Mouse (Mus musculus) macrophage (primary cell): ENCODE data around the gene Higd1a. TPM values are rescaled to one million over a fixed set of nuclear protein-coding genes. Genes with fewer than 3 reads are reported as not detected.

Experiments used
- H3K27ac ChIP-seq: fragments of 350-480 bp; formaldehyde crosslinking; 2 replicates; pipeline ENCODE4 v1.9.0; 2021
- H3K36me3 ChIP-seq: fragments of 350-480 bp; formaldehyde crosslinking; 2 replicates; pipeline ENCODE4 v1.9.0; 2021; ENCODE audit errors: inconsistent target
- H3K4me3 ChIP-seq: fragments of 350-480 bp; formaldehyde crosslinking; 2 replicates; pipeline ENCODE4 v1.9.0; 2021; ENCODE audit errors: inconsistent target
- H3K79me2 ChIP-seq: fragments of 350-480 bp; formaldehyde crosslinking; 2 replicates; pipeline ENCODE4 v1.9.0; 2021; ENCODE audit errors: inconsistent target
- WGBS: methylation state at CpG from one replicate; pipeline ENCODE4 v1.1.7; 2026; ENCODE audit warnings: inconsistent platforms; ENCODE audit not compliant: missing documents; 5-methylcytosine and 5-hydroxymethylcytosine counted together
- polyA plus RNA-seq: library from polyadenylated mRNA; stranded (reverse); fragments of 250-400 nt; gene quantifications from 3 replicates; pipeline ENCODE4 v1.2.4, GENCODE M21; 2018; ENCODE audit warnings: inconsistent platforms

The Higd1a gene
- polyA plus RNA-seq, 1 experiment from 2014 or later = 6.1 TPM

DNA sequence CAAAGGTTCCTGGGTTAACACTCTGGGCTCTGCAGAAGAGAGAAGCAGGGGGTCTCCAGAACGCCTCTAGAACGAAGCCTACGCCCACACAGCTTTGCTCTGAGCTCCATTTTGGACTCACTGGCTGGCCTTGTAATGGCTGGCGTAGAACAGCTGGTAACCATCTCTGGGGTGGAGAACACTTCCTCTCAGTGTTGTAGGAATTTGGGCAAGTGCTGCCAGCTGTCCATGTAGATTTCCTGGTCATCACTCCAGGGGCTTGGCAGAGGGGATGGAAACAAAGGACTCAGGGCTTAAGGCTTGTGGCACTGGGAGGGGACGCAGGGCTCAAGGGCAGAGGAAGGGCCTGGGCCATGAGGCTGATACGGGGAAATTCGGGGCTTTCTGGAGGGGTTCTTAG lies 36.3 kb upstream of the Higd1a start:
- Histone ChIP-seq H3K27ac (no peak overlapping the region), H3K79me2 (no peaks in the 10 kb centered on the region), H3K36me3 (no peaks in the 10 kb centered on the region), H3K4me3 (no peak overlapping the region)
- 92% methylated on average over 7 of the region's 7 CpGs for WGBS

- no peaks in the 10 kb centered on the region for H3K79me2 ChIP-seq
- 90% methylated on average over 12 of the region's 12 CpGs for WGBS
- no peak overlapping the region for H3K27ac ChIP-seq
- no peak overlapping the region for H3K4me3 ChIP-seq
- H3K36me3 ChIP-seq = no peaks in the 10 kb centered on the region
These were observed 34.0 kb upstream of the Higd1a start for GRCm38 (mm10) chr9:121892057-121892687.

DNA sequence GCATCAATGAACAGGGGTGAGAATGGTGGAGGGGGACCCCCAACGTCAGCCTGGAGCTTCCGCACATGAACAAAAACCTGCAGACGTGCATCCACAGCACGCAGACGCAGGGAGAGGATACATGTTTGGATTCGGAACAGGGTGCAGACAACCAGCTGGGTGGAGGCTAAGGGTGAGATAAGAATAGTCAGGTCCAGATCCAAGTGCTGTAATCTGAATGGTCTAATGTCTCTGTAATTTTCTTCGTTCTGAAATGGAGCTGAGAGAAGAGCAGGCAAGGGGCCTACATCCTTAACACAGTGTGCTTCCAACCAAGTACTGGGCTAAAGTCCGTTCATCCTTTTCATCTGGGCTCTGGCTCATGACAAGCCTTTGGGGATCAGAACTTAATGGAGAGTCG lies 33.1 kb upstream of the Higd1a start:
- Histone ChIP-seq H3K36me3 (no peaks in the 10 kb centered on the region), H3K27ac (no peak overlapping the region), H3K4me3 (no peak overlapping the region), H3K79me2 (no peaks in the 10 kb centered on the region)
- 94% methylated on average over 9 of the region's 9 CpGs for WGBS

DNA sequence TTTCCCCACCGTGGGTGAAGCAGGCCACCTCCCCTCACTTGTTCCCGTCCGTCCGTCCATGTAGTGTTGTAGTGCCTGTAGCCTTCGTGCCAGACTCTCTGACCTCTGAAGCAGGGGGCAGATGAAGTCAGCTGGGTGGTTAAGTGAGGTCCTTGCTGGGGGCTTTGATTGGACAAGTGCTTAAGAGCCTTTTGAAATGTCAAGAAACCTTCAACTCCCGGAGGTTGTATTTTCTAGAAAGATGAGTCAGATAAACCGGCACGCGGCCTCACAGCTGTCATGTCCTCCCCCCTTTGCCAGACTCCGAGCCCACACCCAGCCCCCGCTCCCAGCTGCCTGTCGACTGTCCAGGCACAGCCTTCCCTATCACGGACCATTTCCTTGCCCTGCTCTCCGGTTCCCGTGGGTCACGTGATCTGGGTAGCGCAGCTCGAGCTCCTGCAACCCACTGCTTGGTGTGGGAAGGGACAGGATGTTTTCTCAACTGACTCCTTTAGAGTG lies 32.3 kb upstream of the Higd1a start:
- H3K36me3 ChIP-seq = no peaks in the 10 kb centered on the region
- WGBS = 46% methylated on average over 18 of the region's 18 CpGs
- H3K79me2 ChIP-seq = no peaks in the 10 kb centered on the region
- H3K27ac ChIP-seq = no peak overlapping the region
- H3K4me3 ChIP-seq = no peak overlapping the region

DNA sequence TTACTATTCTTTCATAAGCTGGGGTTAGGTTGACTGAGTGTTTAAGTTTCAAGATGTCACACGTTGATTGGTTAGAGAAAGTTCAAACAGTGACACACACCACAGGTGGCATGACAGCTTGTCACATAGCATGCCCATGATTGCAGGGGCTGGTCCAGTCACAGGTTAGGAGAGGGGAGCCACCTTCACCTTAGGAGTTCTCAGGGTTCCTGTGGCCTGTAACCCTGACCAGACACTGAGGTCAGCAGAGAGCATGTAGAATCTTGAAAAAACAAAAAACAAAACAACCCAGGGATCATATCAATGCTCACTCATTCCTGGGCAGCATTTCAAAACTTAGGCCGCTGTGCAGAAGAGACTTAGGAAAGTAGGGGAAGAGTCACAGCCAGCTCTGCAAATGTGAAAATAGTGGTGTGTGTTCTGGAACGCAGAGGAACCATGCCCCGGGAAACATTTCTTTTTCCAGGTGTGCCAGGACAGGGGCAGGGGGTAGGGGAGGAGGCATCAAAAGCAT lies 31.8 kb upstream of the Higd1a start:
- Histone ChIP-seq H3K36me3 (no peaks in the 10 kb centered on the region), H3K27ac (no peak overlapping the region), H3K4me3 (no peak overlapping the region), H3K79me2 (no peaks in the 10 kb centered on the region)
- 90% methylated on average over 4 of the region's 4 CpGs for WGBS

- 12% methylated on average over 7 of the region's 7 CpGs for WGBS
- Histone ChIP-seq H3K79me2 (no peaks in the 10 kb centered on the region), H3K36me3 (no peaks in the 10 kb centered on the region), H3K27ac (no peak overlapping the region), H3K4me3 (no peak overlapping the region)
These were observed 23.9 kb upstream of the Higd1a start for GRCm38 (mm10) chr9:121882015-121882457.

GRCm38 (mm10) chr9:121881301-121881700 lies 23.1 kb upstream of the Higd1a start:
- H3K4me3 ChIP-seq = no peak overlapping the region
- H3K79me2 ChIP-seq = no peaks in the 10 kb centered on the region
- WGBS = 57% methylated on average over 6 of the region's 6 CpGs
- no peaks in the 10 kb centered on the region for H3K36me3 ChIP-seq
- no peak overlapping the region for H3K27ac ChIP-seq

GRCm38 (mm10) chr9:121880840-121881239 lies 22.7 kb upstream of the Higd1a start:
- Histone ChIP-seq H3K36me3 (no peaks in the 10 kb centered on the region), H3K4me3 (no peak overlapping the region), H3K27ac (no peak overlapping the region), H3K79me2 (no peaks in the 10 kb centered on the region)
- 3% methylated on average over 14 of the region's 14 CpGs for whole genome bisulfite sequencing

DNA sequence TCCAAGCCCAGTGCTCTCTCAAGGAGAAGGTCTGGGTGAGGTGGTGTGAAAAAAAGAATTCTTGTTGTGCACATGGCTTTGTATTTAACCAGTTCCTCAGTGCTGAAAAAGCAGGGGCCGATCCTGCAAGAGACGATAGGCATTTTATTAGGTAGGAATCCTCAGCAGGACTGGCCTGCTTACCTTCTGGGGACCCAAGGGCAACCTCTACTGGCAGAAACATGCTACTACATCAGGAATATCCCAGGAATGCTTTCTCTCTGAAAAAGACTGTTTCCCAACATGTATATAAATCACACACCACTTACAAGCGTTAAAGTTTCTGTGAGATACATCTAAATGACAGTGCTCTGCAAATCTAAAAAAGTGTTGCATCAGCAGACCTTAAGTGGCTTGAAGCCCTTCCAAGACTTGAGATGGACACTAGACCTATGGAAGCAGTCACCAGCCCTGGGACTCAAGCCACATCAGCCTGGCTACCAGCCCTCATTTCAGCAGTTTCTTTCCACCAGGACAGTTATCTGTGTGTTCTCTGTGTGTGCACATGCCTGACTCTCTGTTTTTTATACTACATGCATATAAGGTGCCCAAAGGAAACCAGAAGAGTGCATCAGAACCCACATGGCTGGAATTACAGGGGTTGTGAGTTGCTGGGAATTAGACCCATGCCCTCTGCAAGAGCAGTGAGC lies 19.0 kb upstream of the Higd1a start:
- WGBS = 20% methylated on average over 3 of the region's 3 CpGs
- H3K79me2 ChIP-seq = no peaks in the 10 kb centered on the region
- H3K36me3 ChIP-seq = no peaks in the 10 kb centered on the region
- no peak overlapping the region for H3K4me3 ChIP-seq
- H3K27ac ChIP-seq = no peak overlapping the region

GRCm38 (mm10) chr9:121873578-121873977 lies 15.4 kb upstream of the Higd1a start:
- H3K36me3 ChIP-seq = no peaks in the 10 kb centered on the region
- no peaks in the 10 kb centered on the region for H3K79me2 ChIP-seq
- H3K27ac ChIP-seq = no peak overlapping the region
- no peak overlapping the region for H3K4me3 ChIP-seq

GRCm38 (mm10) chr9:121872062-121872683 lies 14.0 kb upstream of the Higd1a start:
- Histone ChIP-seq H3K4me3 (no peak overlapping the region), H3K27ac (no peak overlapping the region), H3K36me3 (no peaks in the 10 kb centered on the region), H3K79me2 (no peaks in the 10 kb centered on the region)
- WGBS = 92% methylated on average over 2 of the region's 2 CpGs

GRCm38 (mm10) chr9:121869973-121870515 lies 11.9 kb upstream of the Higd1a start:
- H3K36me3 ChIP-seq = no peaks in the 10 kb centered on the region

DNA sequence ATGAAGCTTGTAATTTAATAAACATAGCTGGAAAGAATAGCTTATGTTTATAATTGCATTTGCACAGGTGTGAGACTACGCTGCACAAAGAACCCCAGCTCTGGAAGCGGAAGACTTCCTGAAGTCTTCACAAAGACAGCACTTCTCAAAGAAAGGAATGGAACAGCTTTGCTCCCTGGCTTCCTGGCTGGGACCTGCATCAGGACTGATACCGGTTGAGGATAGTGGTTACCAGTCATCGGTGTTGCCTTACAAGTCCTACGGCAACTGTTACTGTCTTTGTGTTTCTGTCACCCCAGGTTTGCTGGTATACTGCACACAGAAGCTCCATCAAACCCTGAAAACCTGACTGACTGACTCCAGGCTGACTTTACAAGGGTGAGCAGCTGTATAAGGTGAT lies 11.3 kb upstream of the Higd1a start:
- WGBS = 94% methylated on average over 5 of the region's 5 CpGs
- Histone ChIP-seq H3K36me3 (no peaks in the 10 kb centered on the region), H3K4me3 (no peak overlapping the region), H3K79me2 (no peaks in the 10 kb centered on the region), H3K27ac (no peak overlapping the region)

More at GRCm38 (mm10) chr9:121869973-121870515, 11.9 kb upstream of the Higd1a start:
- no peak overlapping the region for H3K4me3 ChIP-seq
- 88% methylated on average over 4 of the region's 4 CpGs for WGBS
- H3K79me2 ChIP-seq = no peaks in the 10 kb centered on the region
- no peak overlapping the region for H3K27ac ChIP-seq

- H3K4me3 ChIP-seq = no peak overlapping the region
- no peaks in the 10 kb centered on the region for H3K36me3 ChIP-seq
- H3K27ac ChIP-seq = no peak overlapping the region
- H3K79me2 ChIP-seq = no peaks in the 10 kb centered on the region
- WGBS = 92% methylated on average over 6 of the region's 6 CpGs
These were observed 10.1 kb upstream of the Higd1a start for GRCm38 (mm10) chr9:121868236-121868635.

GRCm38 (mm10) chr9:121867632-121868031 lies 9.5 kb upstream of the Higd1a start:
- Histone ChIP-seq H3K36me3 (no peaks in the 10 kb centered on the region), H3K79me2 (no peaks in the 10 kb centered on the region), H3K27ac (no peak overlapping the region), H3K4me3 (no peak overlapping the region)
- WGBS = 95% methylated on average over 6 of the region's 6 CpGs
